ENCODE assay signal across 22 mouse cellular contexts in the genomic region with DNA sequence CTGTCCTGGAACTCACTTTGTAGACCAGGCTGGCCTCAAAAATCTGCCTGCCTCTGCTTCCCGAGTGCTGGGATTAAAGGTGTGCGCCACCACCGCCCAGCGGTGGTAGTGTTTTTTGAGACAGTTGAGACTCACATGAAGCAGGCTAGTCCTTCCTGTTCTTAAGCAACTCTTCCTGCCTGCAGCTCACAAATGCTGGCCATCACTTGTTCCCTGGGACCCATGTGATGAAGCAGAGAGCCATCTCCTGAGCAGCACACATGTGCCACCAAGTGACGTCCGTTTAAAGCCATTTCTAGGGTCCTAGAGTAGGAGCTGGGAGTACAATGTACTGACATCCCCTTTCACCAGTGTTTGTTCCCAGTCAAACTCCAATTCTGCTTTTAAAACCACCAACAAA.
"Had no signal": no experiment of that assay in that cellular context is flagged by ENCODE, and none has a peak within 500 bp of the region (broad histone marks: within the 10 kb centered on the region; RNA-seq: fewer than 3 reads in every experiment).

No protein-coding gene starts in this region.

- H3K27ac ChIP-seq: intestine, embryonic 15.5 days; limb, embryonic 12.5 days; limb, embryonic 15.5 days; liver, embryonic 13.5 days; lung, embryonic 15.5 days; midbrain, embryonic 10.5 days; midbrain, embryonic 15.5 days; neural tube, embryonic 13.5 days; stomach, embryonic 15.5 days had no signal

- H3K9ac ChIP-seq: intestine, embryonic 15.5 days; limb, embryonic 12.5 days; limb, embryonic 15.5 days; liver, embryonic 13.5 days; lung, embryonic 15.5 days; midbrain, embryonic 15.5 days; neural tube, embryonic 13.5 days; stomach, embryonic 15.5 days had no signal

- H3K4me3 ChIP-seq: intestine, embryonic 15.5 days; limb, embryonic 12.5 days; limb, embryonic 15.5 days; liver, embryonic 13.5 days; lung, embryonic 15.5 days; megakaryocyte, embryonic 14.5 days; midbrain, embryonic 10.5 days; midbrain, embryonic 15.5 days; neural tube, embryonic 13.5 days; stomach, embryonic 15.5 days had no signal

- H3K9me3 ChIP-seq: intestine, embryonic 15.5 days; limb, embryonic 12.5 days; limb, embryonic 15.5 days; liver, embryonic 13.5 days; lung, embryonic 15.5 days; megakaryocyte, embryonic 14.5 days; midbrain, embryonic 10.5 days; midbrain, embryonic 15.5 days; neural tube, embryonic 13.5 days; stomach, embryonic 15.5 days had no signal

- H3K4me2 ChIP-seq: intestine, embryonic 15.5 days; limb, embryonic 12.5 days; limb, embryonic 15.5 days; liver, embryonic 13.5 days; lung, embryonic 15.5 days; midbrain, embryonic 15.5 days; neural tube, embryonic 13.5 days; stomach, embryonic 15.5 days had no signal

- H3K27me3 ChIP-seq: intestine, embryonic 15.5 days; limb, embryonic 12.5 days; limb, embryonic 15.5 days; liver, embryonic 13.5 days; lung, embryonic 15.5 days; megakaryocyte, embryonic 14.5 days; midbrain, embryonic 15.5 days; neural tube, embryonic 13.5 days; stomach, embryonic 15.5 days had no signal

- ATAC-seq: intestine, embryonic 15.5 days; midbrain, embryonic 15.5 days had no signal

- DNase-seq: kidney, adult 18-20 months; kidney, adult 9 months; kidney, postnatal 14 days; kidney, postnatal 4 days; left cerebral cortex, postnatal 4 days; liver, embryonic 13.5 days; lung, adult 18-20 months; lung, postnatal 14 days; lung, postnatal 4 days; retina, postnatal 1 day; right cerebral cortex, postnatal 25 days; spleen, adult 18-20 months; thymus, postnatal 36 days had no signal

- H3K4me1 ChIP-seq: lung, embryonic 15.5 days had no signal
